Mouse (Mus musculus): ENCODE results near the gene Angptl8. TPM values are rescaled to one million over a fixed set of nuclear protein-coding genes. Genes with fewer than 3 reads are reported as not detected.
"Not testable (repeated sequence)": the region's sequence is repeated elsewhere in the genome, so short reads cannot be mapped to it uniquely, and the experiment has no call there.

Gene Angptl8
- polyA plus RNA-seq, 1 experiment from 2014 or later, result 5.4 TPM

DNA sequence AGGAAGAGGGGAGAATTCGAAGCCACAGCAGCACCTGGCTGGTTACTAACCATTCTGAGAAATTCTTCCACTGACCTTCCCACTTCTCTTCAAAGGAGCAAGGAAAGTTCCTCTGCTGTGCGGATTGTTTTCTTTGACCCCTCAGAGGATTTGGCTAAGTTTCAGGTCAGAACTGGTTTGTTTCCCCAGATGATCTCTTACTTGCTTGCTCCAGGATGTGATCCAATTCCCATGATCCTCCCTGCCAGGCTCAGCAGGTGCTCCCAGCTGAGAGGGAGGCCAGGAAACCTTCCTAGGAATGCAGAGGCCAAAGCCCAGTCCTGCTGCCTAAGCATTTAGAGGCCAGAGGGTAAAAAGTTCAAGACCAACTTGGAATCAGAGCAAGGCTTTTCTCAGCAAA lies 31.3 kb downstream of the Angptl8 start:
- no peak overlapping the region for H3K9ac ChIP-seq (replicated peaks; ENCODE audit: low read length)
- 33% methylated on average over 2 of the region's 2 CpGs for WGBS
- no peak for ATAC-seq (ENCODE audit: low FRiP score, low TSS enrichment)
- peaks cover 2% of the 10 kb centered on the region; the same call in 1 of the 2 replicates for H3K4me1 ChIP-seq (ENCODE audit: insufficient read depth, low read length)
- no peaks in the 10 kb centered on the region for H3K27me3 ChIP-seq (ENCODE audit: insufficient read depth, low read length)
- no peak overlapping the region for H3K4me2 ChIP-seq (replicated peaks; ENCODE audit: low read depth, low read length)
- H3K27ac ChIP-seq (ENCODE audit: low read length), result no peak overlapping the region; the same call in 1 of the 2 replicates
- H3K9me3 ChIP-seq (ENCODE audit: low read length), result peaks cover 4% of the 10 kb centered on the region; the same call in 1 of the 2 replicates
- H3K4me3 ChIP-seq (ENCODE audit: low read length), result no peak overlapping the region
- H3K36me3 ChIP-seq (ENCODE audit: insufficient read depth, low read length), result no peaks in the 10 kb centered on the region

GRCm38 (mm10) chr9:21867726-21868125 lies 32.4 kb downstream of the Angptl8 start:
- no peak overlapping the region for H3K9ac ChIP-seq (replicated peaks; ENCODE audit: low read length)
- H3K27me3 ChIP-seq (ENCODE audit: insufficient read depth, low read length), result no peaks in the 10 kb centered on the region
- no peak overlapping the region for H3K4me3 ChIP-seq (ENCODE audit: low read length)
- ATAC-seq (ENCODE audit: low FRiP score, low TSS enrichment), result no peak
- H3K27ac ChIP-seq (ENCODE audit: low read length), result no peak overlapping the region
- peaks cover 2% of the 10 kb centered on the region; the same call in 1 of the 2 replicates for H3K4me1 ChIP-seq (ENCODE audit: insufficient read depth, low read length)
- WGBS, result 70% methylated on average over 3 of the region's 3 CpGs
- no peaks in the 10 kb centered on the region for H3K36me3 ChIP-seq (ENCODE audit: insufficient read depth, low read length)
- no peaks in the 10 kb centered on the region for H3K9me3 ChIP-seq (ENCODE audit: low read length)
- no peak overlapping the region for H3K4me2 ChIP-seq (replicated peaks; ENCODE audit: low read depth, low read length)

GRCm38 (mm10) chr9:21869290-21869689 lies 34.0 kb downstream of the Angptl8 start:
- not testable (repeated sequence) for H3K4me2 ChIP-seq (replicated peaks; ENCODE audit: low read depth, low read length); H3K9ac ChIP-seq (replicated peaks; ENCODE audit: low read length); H3K36me3 ChIP-seq (ENCODE audit: insufficient read depth, low read length); H3K27me3 ChIP-seq (ENCODE audit: insufficient read depth, low read length); H3K4me3 ChIP-seq (ENCODE audit: low read length); H3K27ac ChIP-seq (ENCODE audit: low read length); H3K9me3 ChIP-seq (ENCODE audit: low read length); H3K4me1 ChIP-seq (ENCODE audit: insufficient read depth, low read length); ATAC-seq (ENCODE audit: low FRiP score, low TSS enrichment)
- WGBS, result 58% methylated on average over 7 of the region's 7 CpGs

GRCm38 (mm10) chr9:21870879-21871524 lies 35.7 kb downstream of the Angptl8 start:
- Histone ChIP-seq H3K36me3 (ENCODE audit: insufficient read depth, low read length) (no peaks in the 10 kb centered on the region), H3K4me3 (ENCODE audit: low read length) (0 out of 2 replicates have a peak overlapping the region, but pooled peaks have one; percentile 11)

GRCm38 (mm10) chr9:21872204-21872603 lies 36.9 kb downstream of the Angptl8 start:
- Histone ChIP-seq H3K9me3 (ENCODE audit: low read length) (peaks cover 3% of the 10 kb centered on the region; the same call in 1 of the 2 replicates), H3K4me1 (ENCODE audit: insufficient read depth, low read length) (no peaks in the 10 kb centered on the region), H3K4me2 (replicated peaks; ENCODE audit: low read depth, low read length) (no peak overlapping the region), H3K27ac (ENCODE audit: low read length) (no peak overlapping the region), H3K36me3 (ENCODE audit: insufficient read depth, low read length) (no peaks in the 10 kb centered on the region), H3K9ac (replicated peaks; ENCODE audit: low read length) (no peak overlapping the region), H3K4me3 (ENCODE audit: low read length) (no peak overlapping the region), H3K27me3 (ENCODE audit: insufficient read depth, low read length) (no peaks in the 10 kb centered on the region)
- 58% methylated on average over 4 of the region's 4 CpGs for WGBS
- ATAC-seq (ENCODE audit: low FRiP score, low TSS enrichment), result no peak

More at GRCm38 (mm10) chr9:21870879-21871524, 35.7 kb downstream of the Angptl8 start:
- 14% methylated on average over 20 of the region's 20 CpGs for WGBS
- H3K27me3 ChIP-seq (ENCODE audit: insufficient read depth, low read length), result no peaks in the 10 kb centered on the region
- H3K9ac ChIP-seq (replicated peaks; ENCODE audit: low read length), result no peak overlapping the region
- no peak overlapping the region for H3K27ac ChIP-seq (ENCODE audit: low read length)
- peaks cover 2% of the 10 kb centered on the region; the same call in 1 of the 2 replicates for H3K4me1 ChIP-seq (ENCODE audit: insufficient read depth, low read length)
- ATAC-seq (ENCODE audit: low FRiP score, low TSS enrichment), result peak; percentile 37; the same call in 1 of the 2 replicates
- no peaks in the 10 kb centered on the region for H3K9me3 ChIP-seq (ENCODE audit: low read length)
- peak overlapping the region; percentile 39 for H3K4me2 ChIP-seq (replicated peaks; ENCODE audit: low read depth, low read length)

GRCm38 (mm10) chr9:21876601-21877000 lies 41.3 kb downstream of the Angptl8 start:
- Histone ChIP-seq H3K27ac (ENCODE audit: low read length) (no peak overlapping the region), H3K4me2 (replicated peaks; ENCODE audit: low read depth, low read length) (no peak overlapping the region), H3K36me3 (ENCODE audit: insufficient read depth, low read length) (no peaks in the 10 kb centered on the region), H3K4me3 (ENCODE audit: low read length) (no peak overlapping the region), H3K27me3 (ENCODE audit: insufficient read depth, low read length) (no peaks in the 10 kb centered on the region), H3K4me1 (ENCODE audit: insufficient read depth, low read length) (no peaks in the 10 kb centered on the region), H3K9ac (replicated peaks; ENCODE audit: low read length) (no peak overlapping the region), H3K9me3 (ENCODE audit: low read length) (peaks cover 3% of the 10 kb centered on the region; the same call in 1 of the 2 replicates)
- ATAC-seq (ENCODE audit: low FRiP score, low TSS enrichment), result no peak
- WGBS, result 64% methylated on average over 3 of the region's 3 CpGs

Small RNA genes within 50 kb of the gene (microRNA-seq; reads per million reads assigned to microRNA genes)
- gene Mir7083, result 4.7 reads per million, percentile 21 among the genes with 10 or more reads in this experiment

Other genes with a start within 250 kb of the Angptl8 start
- gene Timm29, start 242.8 kb upstream of the Angptl8 start, polyA plus RNA-seq (2015; fragmentation: Nextera tagmentation; extraction: Ambion mirVana), result 29.3 and 30.7 TPM in 2 replicates
- 40.1 and 43.8 TPM in 2 replicates for gene Yipf2, start 242.7 kb upstream of the Angptl8 start, polyA plus RNA-seq (2015; fragmentation: Nextera tagmentation; extraction: Ambion mirVana)
- gene Smarca4, start 219.3 kb upstream of the Angptl8 start, polyA plus RNA-seq (2015; fragmentation: Nextera tagmentation; extraction: Ambion mirVana), result 91.2 and 104 TPM in 2 replicates
- 30.6 and 33.2 TPM in 2 replicates for gene Ldlr, start 112.0 kb upstream of the Angptl8 start, polyA plus RNA-seq (2015; fragmentation: Nextera tagmentation; extraction: Ambion mirVana)
- gene Spc24, start 75.2 kb upstream of the Angptl8 start, polyA plus RNA-seq (2015; fragmentation: Nextera tagmentation; extraction: Ambion mirVana), result 120 and 134 TPM in 2 replicates
- 18.7 and 19.7 TPM in 2 replicates for gene Kank2, start 36.8 kb upstream of the Angptl8 start, polyA plus RNA-seq (2015; fragmentation: Nextera tagmentation; extraction: Ambion mirVana)
- gene Dock6, start 17.1 kb downstream of the Angptl8 start, polyA plus RNA-seq (2015; fragmentation: Nextera tagmentation; extraction: Ambion mirVana), result 46.8 and 47.1 TPM in 2 replicates
- gene Rab3d, start 82.7 kb downstream of the Angptl8 start, polyA plus RNA-seq (2015; fragmentation: Nextera tagmentation; extraction: Ambion mirVana), result 14.2 and 14.4 TPM in 2 replicates
- 5.4 and 6.0 TPM in 2 replicates for gene Ccdc159, start 92.0 kb downstream of the Angptl8 start, polyA plus RNA-seq (2015; fragmentation: Nextera tagmentation; extraction: Ambion mirVana)
- gene Tmem205, start 92.0 kb downstream of the Angptl8 start, polyA plus RNA-seq (2015; fragmentation: Nextera tagmentation; extraction: Ambion mirVana), result 70.3 and 75.4 TPM in 2 replicates
- 10.4 and 10.7 TPM in 2 replicates for gene Plppr2, start 101.5 kb downstream of the Angptl8 start, polyA plus RNA-seq (2015; fragmentation: Nextera tagmentation; extraction: Ambion mirVana)
- gene Swsap1, start 120.2 kb downstream of the Angptl8 start, polyA plus RNA-seq (2015; fragmentation: Nextera tagmentation; extraction: Ambion mirVana), result 9.0 TPM in 2 replicates
- gene Epor, start 128.0 kb downstream of the Angptl8 start, polyA plus RNA-seq (2015; fragmentation: Nextera tagmentation; extraction: Ambion mirVana), result 11.8 and 15.7 TPM in 2 replicates
- 33.9 and 34.2 TPM in 2 replicates for gene Rgl3, start 153.9 kb downstream of the Angptl8 start, polyA plus RNA-seq (2015; fragmentation: Nextera tagmentation; extraction: Ambion mirVana)
- gene Ccdc151, start 167.1 kb downstream of the Angptl8 start, polyA plus RNA-seq (2015; fragmentation: Nextera tagmentation; extraction: Ambion mirVana), result 1.9 TPM in 2 replicates
- 157 and 161 TPM in 2 replicates for gene Prkcsh, start 167.3 kb downstream of the Angptl8 start, polyA plus RNA-seq (2015; fragmentation: Nextera tagmentation; extraction: Ambion mirVana)
- 0.10 and 0.37 TPM in 2 replicates for gene Elavl3, start 216.5 kb downstream of the Angptl8 start, polyA plus RNA-seq (2015; fragmentation: Nextera tagmentation; extraction: Ambion mirVana)
- not detected in 2 replicates for gene Gm49318, start 235.7 kb downstream of the Angptl8 start, polyA plus RNA-seq (2015; fragmentation: Nextera tagmentation; extraction: Ambion mirVana)
- 11.6 and 14.2 TPM in 2 replicates for gene Zfp653, start 235.9 kb downstream of the Angptl8 start, polyA plus RNA-seq (2015; fragmentation: Nextera tagmentation; extraction: Ambion mirVana)
- gene Ecsit, start 249.9 kb downstream of the Angptl8 start, polyA plus RNA-seq (2015; fragmentation: Nextera tagmentation; extraction: Ambion mirVana), result 54.4 and 62.7 TPM in 2 replicates

Data from kidney, embryonic 16.5 days (tissue).